Mouse (Mus musculus): ENCODE data around the gene Cab39.

Cab39 gene

GRCm38 (mm10) chr1:85850851-85851250, 57.6 kb downstream of the Cab39 start:
- no peak for DNase-seq

- peak; percentile 72 to 73 for DNase-seq
These were observed 59.9 kb downstream of the Cab39 start for GRCm38 (mm10) chr1:85852996-85853689.

GRCm38 (mm10) chr1:85853865-85854264, 60.6 kb downstream of the Cab39 start:
- DNase-seq = no peak

GRCm38 (mm10) chr1:85854475-85854874, 61.2 kb downstream of the Cab39 start:
- no peak for DNase-seq

- no peak for DNase-seq
These were observed 63.0 kb downstream of the Cab39 start for GRCm38 (mm10) chr1:85856266-85856665.

GRCm38 (mm10) chr1:85857261-85857754, 64.1 kb downstream of the Cab39 start:
- no peak for DNase-seq

- DNase-seq = peak; percentile 45 to 47
These were observed 71.1 kb downstream of the Cab39 start for GRCm38 (mm10) chr1:85864383-85864782.

GRCm38 (mm10) chr1:85870001-85870400, 76.8 kb downstream of the Cab39 start:
- no peak for DNase-seq

- no peak for DNase-seq
These were observed 77.3 kb downstream of the Cab39 start for GRCm38 (mm10) chr1:85870546-85870945.

GRCm38 (mm10) chr1:85882003-85882402, 88.8 kb downstream of the Cab39 start:
- no peak for DNase-seq

- no peak for DNase-seq
These were observed 94.0 kb downstream of the Cab39 start for GRCm38 (mm10) chr1:85887221-85887620.

- peak; percentile 67 to 69 for DNase-seq
These were observed 101.0 kb downstream of the Cab39 start, which contains the start of gene Itm2c for GRCm38 (mm10) chr1:85894231-85894747. TSS of gene Itm2c (plus strand) at chr1:85894281.

- DNase-seq = peak in 1 of 2 experiments; percentile 30
These were observed 101.6 kb downstream of the Cab39 start for GRCm38 (mm10) chr1:85894748-85895360.

GRCm38 (mm10) chr1:85895391-85895837, 102.2 kb downstream of the Cab39 start:
- DNase-seq = peak; percentile 77 to 78

- no peak for DNase-seq
These were observed 102.9 kb downstream of the Cab39 start for GRCm38 (mm10) chr1:85896110-85896509.

- DNase-seq = peak; percentile 5 to 16
These were observed 103.8 kb downstream of the Cab39 start for GRCm38 (mm10) chr1:85896781-85897700.

GRCm38 (mm10) chr1:85897901-85898760, 104.9 kb downstream of the Cab39 start:
- no peak for DNase-seq

GRCm38 (mm10) chr1:85898761-85899387, 105.6 kb downstream of the Cab39 start:
- DNase-seq = no peak

GRCm38 (mm10) chr1:85899388-85899761, 106.1 kb downstream of the Cab39 start:
- DNase-seq = no peak

- DNase-seq = no peak
These were observed 107.5 kb downstream of the Cab39 start for GRCm38 (mm10) chr1:85900521-85901333.

Data from B cell, adult 2 months (primary cell).